ENCODE assay signal across 9 mouse cellular contexts in genomic region chr2:156732109-156732508, GRCm38 (mm10). TPM values are rescaled to one million over a fixed set of nuclear protein-coding genes. Genes with fewer than 3 reads are reported as not detected.
A peak's percentile ranks its signal among the peaks of the same experiment; 100 is the strongest.
DNase-seq lines count a peak whose midpoint lies in the region; ATAC-seq and TF ChIP-seq lines count a peak whose summit lies in the region.
"Had no signal": no experiment of that assay in that cellular context is flagged by ENCODE, and none has a peak within 500 bp of the region (broad histone marks: within the 10 kb centered on the region; RNA-seq: fewer than 3 reads in every experiment).

No protein-coding gene starts in this region.

- H3K27ac ChIP-seq in hindbrain, postnatal 0 days: peak overlapping the region; percentile 1; the same call in 1 of the 2 replicates
- H3K27ac ChIP-seq in hindbrain, embryonic 11.5 days (ENCODE audit: low read depth, low read length): no peak overlapping the region
- peak overlapping the region; percentile 46 for H3K27ac ChIP-seq in heart, embryonic 15.5 days
- peak overlapping the region; percentile 73 for H3K27ac ChIP-seq in layer of hippocampus, adult 2 months
- H3K27ac ChIP-seq: hindbrain, embryonic 15.5 days had no signal

- H3K36me3 ChIP-seq in hindbrain, postnatal 0 days (ENCODE audit: insufficient read depth, low read length): no peaks in the 10 kb centered on the region
- H3K36me3 ChIP-seq in hindbrain, embryonic 11.5 days (ENCODE audit: control insufficient read depth, insufficient read depth, low read length): no peaks in the 10 kb centered on the region
- H3K36me3 ChIP-seq in heart, embryonic 15.5 days: no peaks in the 10 kb centered on the region
- peaks cover 4% of the 10 kb centered on the region for H3K36me3 ChIP-seq in myocyte (ENCODE audit: control insufficient read depth, insufficient read depth)

- no peak overlapping the region for H3K4me3 ChIP-seq in hindbrain, postnatal 0 days (ENCODE audit: low read length)
- no peak overlapping the region for H3K4me3 ChIP-seq in hindbrain, embryonic 11.5 days (ENCODE audit: low read depth, low read length)
- H3K4me3 ChIP-seq in heart, embryonic 15.5 days: no peak overlapping the region
- H3K4me3 ChIP-seq in layer of hippocampus, adult 2 months: no peak overlapping the region
- H3K4me3 ChIP-seq in myocyte: no peak overlapping the region
- H3K4me3 ChIP-seq: hindbrain, embryonic 15.5 days had no signal

- H3K4me1 ChIP-seq in hindbrain, postnatal 0 days (ENCODE audit: insufficient read depth, low read length): peaks cover 6% of the 10 kb centered on the region
- peaks cover 3% of the 10 kb centered on the region; the same call in 1 of the 2 replicates for H3K4me1 ChIP-seq in hindbrain, embryonic 11.5 days (replicated peaks; ENCODE audit: control insufficient read depth, insufficient read depth, low read length)
- H3K4me1 ChIP-seq in heart, embryonic 15.5 days (replicated peaks): peaks cover 76% of the 10 kb centered on the region

- 54% methylated on average over 6 of the region's 6 CpGs for WGBS in hindbrain, postnatal 0 days
- WGBS in hindbrain, embryonic 11.5 days: 81% methylated on average over 6 of the region's 6 CpGs
- WGBS in heart, embryonic 15.5 days: 51% methylated on average over 6 of the region's 6 CpGs

- peaks cover 96% of the 10 kb centered on the region for H3K79me2 ChIP-seq in myocyte (ENCODE audit: control insufficient read depth, insufficient read depth)

- TF ChIP-seq CTCF in hindbrain, postnatal 0 days (IDR thresholded peaks at IDR 0.05; ENCODE audit: low read depth): no peak
- TF ChIP-seq CTCF in layer of hippocampus, adult 2 months (conservative IDR thresholded peaks at IDR 0.05): no peak

- H3K27me3 ChIP-seq in hindbrain, postnatal 0 days (ENCODE audit: insufficient read depth, low read length): no peaks in the 10 kb centered on the region
- no peaks in the 10 kb centered on the region for H3K27me3 ChIP-seq in hindbrain, embryonic 11.5 days (ENCODE audit: control insufficient read depth, insufficient read depth, low read length)
- no peaks in the 10 kb centered on the region for H3K27me3 ChIP-seq in heart, embryonic 15.5 days
- no peaks in the 10 kb centered on the region for H3K27me3 ChIP-seq in myocyte (ENCODE audit: control insufficient read depth, insufficient read depth, insufficient read length)
- H3K27me3 ChIP-seq: hindbrain, embryonic 15.5 days had no signal

- TF ChIP-seq POLR2A in myocyte (IDR thresholded peaks at IDR 0.05; ENCODE audit: insufficient read length, low read depth): no peak

- no peak overlapping the region for H3K9ac ChIP-seq in hindbrain, postnatal 0 days (replicated peaks; ENCODE audit: low read length)
- no peak overlapping the region for H3K9ac ChIP-seq in hindbrain, embryonic 11.5 days (ENCODE audit: low read depth, low read length)
- no peak overlapping the region for H3K9ac ChIP-seq in heart, embryonic 15.5 days
- H3K9ac ChIP-seq: hindbrain, embryonic 15.5 days had no signal

- H3K4me2 ChIP-seq in hindbrain, postnatal 0 days (ENCODE audit: low read depth, low read length): no peak overlapping the region
- no peak overlapping the region for H3K4me2 ChIP-seq in hindbrain, embryonic 11.5 days (replicated peaks; ENCODE audit: low read depth, low read length)
- no peak overlapping the region for H3K4me2 ChIP-seq in heart, embryonic 15.5 days
- peak overlapping the region; percentile 37 for H3K4me2 ChIP-seq in myocyte (ENCODE audit: low read depth)
- H3K4me2 ChIP-seq: hindbrain, embryonic 15.5 days had no signal

- H3K9me3 ChIP-seq in hindbrain, postnatal 0 days (ENCODE audit: low read length): no peaks in the 10 kb centered on the region
- H3K9me3 ChIP-seq in hindbrain, embryonic 11.5 days (ENCODE audit: control insufficient read depth, low read length): no peaks in the 10 kb centered on the region
- H3K9me3 ChIP-seq in heart, embryonic 15.5 days (replicated peaks): no peaks in the 10 kb centered on the region
- H3K9me3 ChIP-seq: hindbrain, embryonic 15.5 days had no signal

- no peak for DNase-seq in hindbrain, postnatal 0 days (ENCODE audit: low spot score)
- DNase-seq in hindbrain, embryonic 11.5 days (ENCODE audit: low spot score): no peak
- DNase-seq in cerebellum, postnatal 14 days: peak; percentile 49 to 52
- DNase-seq in layer of hippocampus, adult 2 months (ENCODE audit: low spot score in 2 of 2): peak; percentile 82 to 88
- no peak for DNase-seq in embryo, embryonic 9.5 days (ENCODE audit: extremely low spot score)
- no peak for DNase-seq in embryo, embryonic 10 days (ENCODE audit: low spot score)

- no peak overlapping the region for H3ac ChIP-seq in myocyte (ENCODE audit: control insufficient read depth, insufficient read length)

- ATAC-seq in hindbrain, postnatal 0 days: peak; percentile 41
- ATAC-seq in hindbrain, embryonic 11.5 days (ENCODE audit: low FRiP score): no peak
- ATAC-seq in heart, embryonic 15.5 days (replicated peaks; ENCODE audit: insufficient number of reproducible peaks, insufficient read depth, low FRiP score, low read depth): peak; percentile 59

TF ChIP-seq in myocyte, 11 proteins besides CTCF, POLR2A, EP300 and RAD21:
- TF ChIP-seq MYOD1 (IDR thresholded peaks at IDR 0.05; ENCODE audit: control insufficient read depth in 1 of 3, insufficient read length in 2 of 3, low read depth in 2 of 3): peak in 1 of 3 experiments; percentile 47
- no peak for TF ChIP-seq E2F4 (IDR thresholded peaks at IDR 0.05; ENCODE audit: insufficient read depth)
- TF ChIP-seq MYOG (IDR thresholded peaks at IDR 0.05; ENCODE audit: control insufficient read depth in 1 of 3, insufficient read depth in 1 of 3, insufficient read length in 2 of 3, low read depth in 2 of 3): peak in 1 of 3 experiments; percentile 2
TF ChIP-seq in myocyte: peak in this region for 2.

RNA-seq across cellular contexts. Expression of gene Myl9, which starts 43.1 kb away (rescaled TPM):
- 38.4 and 41.7 TPM in 2 replicates for total RNA-seq in hindbrain, postnatal 0 days (2014; rRNA removed)
- polyA plus RNA-seq in hindbrain, postnatal 0 days (2015; fragmentation: Nextera tagmentation; extraction: Ambion mirVana): 32.5 and 38.4 TPM in 2 replicates
- 96.1 and 133 TPM in 2 replicates for polyA plus RNA-seq in hindbrain, embryonic 11.5 days (2014; fragmentation: Nextera tagmentation; extraction: Ambion mirVana)
- polyA plus RNA-seq in heart, embryonic 15.5 days (2015; fragmentation: Nextera tagmentation; extraction: Ambion mirVana): 1,553 and 1,598 TPM in 2 replicates
- 10 to 100 TPM; 14.3 to 18.6 TPM for total RNA-seq in layer of hippocampus, adult 2 months (2021)
- polyA plus RNA-seq in myocyte (2012; fragmentation: generic; extraction: Trizol): 442 TPM

Comparison
In these comparisons a context has a peak if more than half of its experiments do, and no peak if none do; other contexts are left out.
1. DNase-seq: peak in cerebellum, postnatal 14 days (2 of 2) and layer of hippocampus, adult 2 months (2 of 2); none in hindbrain, postnatal 0 days (single experiment), hindbrain, embryonic 11.5 days (single experiment), embryo, embryonic 9.5 days (single experiment) and embryo, embryonic 10 days (single experiment).